Mouse (Mus musculus): ENCODE data around the gene Kcnh2.

- no peak for TF ChIP-seq CTCF (IDR thresholded peaks at IDR 0.05; ENCODE audit: extremely low read depth, insufficient read length, insufficient replicate concordance, low read depth, low read length)
- no peak for TF ChIP-seq POLR2A (IDR thresholded peaks at IDR 0.05; ENCODE audit: low read depth, low read length)
These were observed 13.6 kb upstream of the Kcnh2 start for GRCm38 (mm10) chr5:24364963-24365362.

All from small intestine, adult 2 months (tissue).